Mouse (Mus musculus) c-Kit-positive CD71-positive TER-119-negative erythroid progenitor cells, embryonic 14.5 days (primary cell): ENCODE data around the gene Crebbp.
"Not testable (repeated sequence)": the region's sequence is repeated elsewhere in the genome, so short reads cannot be mapped to it uniquely, and the experiment has no call there.

Experiments used
- DNase-seq: peaks from one replicate; pipeline ENCODE4 v3.0.0-alpha.2; 2013; ENCODE audit warnings: low read depth

Crebbp gene

DNA sequence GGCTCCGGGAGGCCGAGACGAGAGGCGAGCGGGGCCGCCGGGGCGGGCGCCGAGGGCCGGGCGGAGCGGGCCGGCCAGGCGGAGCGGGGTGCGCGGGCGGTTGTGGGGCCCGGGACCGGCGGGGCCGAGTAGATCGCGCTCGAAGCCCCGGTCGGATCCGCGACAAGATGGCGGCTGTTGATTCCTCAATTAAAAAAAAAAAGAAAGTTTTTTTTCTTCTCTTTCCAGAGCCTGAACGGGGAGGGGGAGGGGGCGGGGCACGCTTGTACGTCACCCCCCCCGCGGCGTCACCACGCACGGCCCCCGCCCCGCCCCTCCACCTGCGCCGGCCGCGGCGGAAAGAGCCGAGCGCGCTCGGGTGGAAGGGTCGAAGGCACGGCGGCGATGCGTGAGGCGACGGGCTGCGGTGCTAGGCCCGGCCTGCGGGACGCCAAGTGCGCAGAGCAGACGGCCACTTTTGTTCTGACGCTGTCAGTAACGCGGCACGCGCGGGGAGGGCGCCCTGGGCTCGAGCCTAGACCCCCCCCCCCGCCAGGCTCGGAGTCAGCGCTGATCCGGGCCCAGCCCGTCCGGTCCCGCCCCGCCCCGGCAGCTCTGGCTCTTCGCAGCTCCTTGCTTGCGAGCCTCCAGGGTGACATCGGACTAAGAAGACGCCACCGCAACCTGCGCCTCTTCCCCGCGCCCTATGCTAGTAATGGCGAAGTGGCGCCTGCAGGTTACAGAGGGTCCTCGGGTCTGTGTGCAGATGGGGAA lies at the start of gene Crebbp:
Gene Crebbp (minus strand): TSS at position 199 of the 753 bp plus-strand sequence.
- peak; percentile 75 for DNase-seq

DNA sequence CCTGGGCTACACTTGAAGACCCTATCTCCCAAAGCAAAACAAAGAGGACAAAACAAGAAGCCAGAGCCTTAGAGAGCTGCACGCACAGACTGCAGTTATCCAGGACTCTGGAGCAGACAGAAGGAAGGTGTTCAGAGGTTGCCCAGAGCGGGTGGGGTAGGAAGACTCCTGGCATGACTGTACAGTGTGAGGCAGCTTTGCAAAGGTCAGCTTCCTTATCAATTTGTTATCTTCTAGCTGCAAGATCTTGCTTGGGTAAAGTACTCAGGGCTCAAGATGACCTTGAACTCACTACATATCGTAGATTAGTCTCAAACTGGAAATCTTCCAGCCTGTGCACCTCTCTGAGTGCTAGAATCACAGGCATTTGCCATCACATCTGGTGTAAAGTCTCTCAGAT lies 49.7 kb upstream of the Crebbp start:
- no peak for DNase-seq

DNA sequence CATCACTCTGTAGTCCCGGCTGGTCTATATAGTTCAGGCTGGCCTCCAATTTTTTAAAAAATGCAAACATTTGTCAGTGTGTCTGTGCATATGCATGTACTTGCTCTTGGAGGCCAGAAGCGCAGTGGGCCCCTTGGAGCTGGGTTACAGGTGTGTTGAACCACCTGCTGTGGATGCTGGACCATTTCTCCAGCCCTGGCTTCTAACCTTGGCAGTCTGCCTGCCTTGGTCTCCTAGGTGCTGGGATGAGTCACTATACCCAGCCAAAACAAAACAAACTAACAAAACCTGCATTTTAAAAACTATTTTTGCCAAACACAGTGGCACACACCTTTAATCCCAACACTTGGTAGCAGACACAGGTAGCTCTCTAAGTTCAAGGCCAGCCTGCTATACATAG lies 43.7 kb upstream of the Crebbp start:
- no peak for DNase-seq

DNA sequence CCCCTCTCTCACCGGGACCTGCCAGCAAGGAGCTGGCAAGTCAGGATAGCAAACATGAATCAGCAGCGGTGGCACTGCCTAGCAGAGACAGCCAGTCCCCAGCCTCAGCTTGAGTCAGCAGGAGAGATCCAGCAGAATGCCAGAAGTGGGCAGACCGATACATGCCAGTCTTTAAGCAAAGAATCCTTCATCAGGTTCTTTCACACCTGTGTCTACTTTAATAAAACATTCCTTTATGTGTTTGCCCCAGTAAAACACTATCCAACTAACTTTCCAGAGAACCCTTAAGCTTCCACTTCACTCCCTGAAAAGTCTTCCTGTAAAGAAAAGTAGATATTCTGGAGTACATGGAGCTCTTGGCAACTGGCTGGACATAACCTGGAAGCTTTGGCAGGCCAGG lies 35.0 kb upstream of the Crebbp start:
- DNase-seq = no peak

DNA sequence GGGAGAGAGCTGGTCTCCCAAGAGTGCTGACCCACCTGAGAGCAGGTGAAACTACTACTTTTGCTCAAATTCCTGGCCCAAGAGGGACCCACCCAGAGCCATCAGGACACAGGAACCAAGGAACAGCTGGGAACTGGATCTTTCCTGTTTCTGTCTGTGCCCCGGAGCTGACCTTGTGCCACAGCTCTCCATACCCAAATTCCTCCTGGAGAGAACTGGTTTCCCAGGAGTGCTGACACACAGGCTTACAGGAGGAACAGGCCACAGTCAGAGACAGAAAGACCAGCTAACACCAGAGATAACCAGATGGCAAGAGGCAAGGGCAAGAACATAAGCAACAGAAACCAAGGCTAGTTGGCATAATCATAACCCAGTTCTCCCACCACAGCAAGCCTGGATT lies 31.4 kb upstream of the Crebbp start:
- not testable (repeated sequence) for DNase-seq

DNA sequence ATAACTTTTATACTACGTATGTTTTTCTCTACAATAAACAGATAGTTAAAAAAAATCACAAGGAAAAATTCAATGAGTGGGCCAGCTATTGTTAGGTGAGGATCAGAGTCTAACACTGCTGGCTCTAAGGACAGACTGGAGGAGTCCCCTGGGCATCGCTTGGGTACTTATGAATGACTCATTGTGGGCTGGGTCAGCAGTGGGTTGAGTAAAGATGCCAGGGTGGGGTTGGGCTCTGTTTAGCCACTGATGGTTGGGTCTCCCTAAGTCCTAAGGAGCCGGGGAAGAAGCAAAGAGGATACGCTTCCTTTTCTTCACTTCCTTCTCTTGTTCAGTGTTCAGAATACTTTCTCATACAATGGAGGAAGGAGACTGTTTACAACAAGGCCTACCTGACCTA lies 22.3 kb upstream of the Crebbp start:
- no peak for DNase-seq

DNA sequence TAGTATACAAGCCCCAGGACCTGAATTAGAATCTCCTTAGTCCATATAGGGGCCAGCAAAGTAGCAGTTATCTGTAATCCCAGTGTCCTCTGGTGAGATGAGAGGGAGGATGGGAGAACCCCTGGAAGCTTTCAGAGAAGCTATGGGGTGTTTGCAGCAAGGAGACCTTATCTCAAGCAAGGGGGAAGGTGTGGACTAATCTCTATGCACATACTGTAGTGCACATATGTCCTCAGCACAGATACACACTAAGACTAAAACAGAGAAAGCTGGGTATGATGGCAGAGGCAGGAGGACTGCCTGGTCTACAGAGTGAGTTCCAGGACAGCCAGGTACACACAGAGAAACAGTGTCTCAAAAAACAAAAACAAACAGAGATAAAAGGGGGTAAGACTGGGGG lies 21.8 kb upstream of the Crebbp start:
- no peak for DNase-seq

DNA sequence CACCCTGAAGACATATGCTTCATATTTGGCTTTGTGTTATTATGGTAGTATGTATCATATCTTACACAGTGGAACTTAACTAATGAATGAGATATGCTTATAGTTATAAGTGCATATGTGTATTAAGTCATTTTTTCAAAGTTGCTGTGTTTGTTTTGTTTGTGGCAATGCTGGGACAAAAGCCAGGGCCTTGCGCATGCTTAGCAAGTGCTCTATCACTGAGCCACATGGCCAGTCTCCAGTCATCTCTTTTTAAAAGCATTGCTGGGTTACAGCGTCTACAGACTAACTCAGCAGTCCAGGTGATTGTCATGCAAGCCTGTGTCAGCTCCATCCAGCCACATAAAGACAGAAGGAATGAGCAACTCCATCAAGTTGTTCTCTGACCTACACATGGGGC lies 12.0 kb upstream of the Crebbp start:
- DNase-seq = no peak

DNA sequence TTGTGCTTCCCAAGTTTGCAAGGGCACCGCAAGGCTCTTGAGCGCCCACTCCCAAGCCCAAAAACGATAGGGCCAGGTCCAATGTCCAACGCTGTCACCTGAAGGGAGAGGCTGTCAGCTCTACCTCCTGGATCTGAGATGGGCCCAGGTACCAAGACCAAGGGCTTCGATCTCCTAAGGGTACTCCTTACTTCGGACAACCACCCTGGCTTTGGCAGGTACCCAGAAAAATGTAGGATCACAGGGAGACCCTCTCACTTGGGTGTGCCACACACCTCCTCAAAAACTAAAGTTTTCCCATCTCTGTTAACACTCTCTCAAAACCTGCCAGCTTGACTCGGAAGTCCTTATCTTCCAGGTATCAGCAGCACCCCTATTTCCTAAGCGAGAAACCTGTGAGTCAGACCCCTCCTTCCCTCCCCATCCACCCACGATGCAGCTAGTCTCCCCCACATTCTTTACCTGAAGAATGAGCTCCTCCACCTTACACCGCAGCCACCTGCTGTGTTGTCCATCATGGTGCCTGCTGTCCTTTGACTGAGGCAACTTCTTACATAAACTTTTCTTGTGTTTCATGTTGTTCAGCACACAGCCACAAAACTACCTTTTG lies 939 bp upstream of the Crebbp start:
- DNase-seq = no peak

DNA sequence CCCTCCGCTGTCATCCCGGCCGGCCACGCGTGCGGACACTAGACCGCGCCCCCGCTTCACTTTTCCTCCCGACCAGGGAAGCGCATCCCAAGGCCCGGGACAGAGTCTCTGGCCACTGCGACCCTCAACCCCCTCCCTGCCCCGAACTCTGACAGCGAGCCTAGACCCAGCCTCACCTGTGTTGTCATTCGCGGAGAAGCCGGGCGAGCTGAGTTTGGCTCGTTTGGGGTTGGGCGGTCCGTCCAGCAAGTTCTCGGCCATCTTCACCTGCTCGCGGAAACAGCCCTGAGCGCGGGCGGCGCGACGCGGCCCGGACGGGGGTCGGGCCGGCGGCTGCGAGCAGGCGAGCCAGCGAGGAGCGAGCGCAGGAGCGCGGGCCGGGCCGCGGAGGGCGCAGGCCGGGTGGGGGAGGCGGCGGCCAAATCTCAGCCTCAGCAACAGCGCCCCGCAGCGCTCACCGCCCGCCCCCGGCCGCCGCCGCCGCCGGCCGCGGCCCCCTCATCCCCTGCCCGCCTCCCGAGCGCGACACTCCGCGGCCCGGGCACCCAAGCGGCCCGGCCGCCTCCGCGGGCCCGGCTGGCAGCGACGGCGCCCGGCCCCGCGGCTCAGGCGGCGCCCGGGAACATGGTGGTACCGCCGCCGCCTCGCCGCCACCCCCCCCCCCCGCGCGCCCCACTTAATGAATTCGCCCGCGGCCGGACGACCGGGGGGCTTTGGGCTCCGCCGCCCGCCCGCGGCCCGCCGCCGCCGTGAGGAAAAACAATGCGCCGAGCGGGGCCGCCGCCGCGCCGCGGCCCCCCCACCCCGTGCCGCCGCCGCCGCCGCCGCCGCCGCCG lies 616 bp downstream of the Crebbp start:
- no peak for DNase-seq

DNA sequence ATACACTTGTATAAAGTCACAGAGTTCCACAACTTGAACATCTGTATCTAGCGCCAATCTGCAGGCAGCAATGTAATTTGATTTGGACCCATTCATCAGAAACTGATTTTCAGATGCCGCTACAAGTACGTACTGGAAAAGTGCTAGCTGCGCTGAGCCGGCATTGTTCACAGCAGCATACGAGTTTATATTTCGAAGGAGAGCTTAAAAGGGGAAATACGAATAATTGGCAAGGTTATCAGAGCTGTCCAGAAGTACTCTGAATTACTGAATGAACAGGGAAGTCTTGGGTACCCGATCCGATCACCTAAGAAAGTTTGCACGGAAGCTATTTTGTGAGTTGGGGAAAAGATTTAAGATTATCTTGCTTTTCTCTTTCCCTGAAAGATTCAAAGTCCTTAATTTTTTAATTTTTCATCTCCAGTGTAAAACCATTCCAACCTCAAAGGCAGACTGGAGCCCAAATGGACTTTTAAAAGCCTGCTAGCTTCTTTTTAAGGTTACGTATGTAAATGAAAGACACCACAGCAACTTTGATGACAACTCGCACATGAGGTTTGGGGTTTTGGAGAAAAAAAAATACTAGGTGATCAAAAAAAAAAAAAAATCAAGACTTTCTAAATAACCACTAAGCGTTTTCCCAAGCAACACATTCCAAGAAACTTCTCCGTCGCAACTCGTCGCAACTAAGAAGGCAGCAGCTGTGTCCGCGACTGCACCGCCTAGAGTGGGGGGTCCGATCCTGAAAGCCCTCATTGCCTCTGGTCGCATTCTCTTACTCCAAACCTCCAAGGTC lies 1.4 kb downstream of the Crebbp start:
- no peak for DNase-seq

DNA sequence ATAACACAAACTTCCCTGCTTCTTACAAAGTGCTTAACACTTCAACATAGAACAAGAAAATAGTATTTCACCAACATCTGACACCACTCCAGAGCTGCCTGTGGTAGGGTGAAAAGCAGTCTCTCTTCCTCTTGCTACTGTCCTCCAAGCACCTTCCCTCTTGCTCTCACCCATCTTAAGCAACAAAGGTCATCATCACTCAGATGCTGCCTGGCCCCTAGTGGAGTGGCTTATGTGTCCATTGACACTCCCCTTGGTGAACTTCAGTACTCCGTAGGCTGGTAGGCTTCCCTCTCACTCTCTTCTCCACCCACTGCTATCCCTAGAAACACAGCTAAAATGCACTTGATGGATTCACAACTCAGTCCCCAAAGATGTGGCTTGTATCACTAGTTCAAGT lies 3.5 kb downstream of the Crebbp start:
- DNase-seq = no peak

DNA sequence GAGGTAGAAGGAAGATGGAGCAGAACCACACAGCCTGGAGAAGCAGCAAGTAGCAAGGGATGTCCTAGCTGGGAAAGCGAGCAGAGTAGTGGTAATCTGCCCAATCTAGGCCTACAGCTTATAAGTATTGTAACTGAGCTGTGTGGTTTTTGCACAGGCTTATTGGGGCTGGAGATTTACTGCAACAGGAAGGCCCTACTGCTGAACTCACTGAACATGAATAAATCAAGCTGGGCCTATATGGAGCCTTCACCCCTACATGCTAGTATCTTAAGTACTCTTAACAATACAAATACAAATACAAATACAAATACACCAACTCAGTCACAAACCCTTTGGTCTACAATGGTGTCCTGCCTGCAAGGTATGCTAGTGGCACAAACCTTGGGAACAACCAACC lies 10.2 kb downstream of the Crebbp start:
- no peak for DNase-seq

DNA sequence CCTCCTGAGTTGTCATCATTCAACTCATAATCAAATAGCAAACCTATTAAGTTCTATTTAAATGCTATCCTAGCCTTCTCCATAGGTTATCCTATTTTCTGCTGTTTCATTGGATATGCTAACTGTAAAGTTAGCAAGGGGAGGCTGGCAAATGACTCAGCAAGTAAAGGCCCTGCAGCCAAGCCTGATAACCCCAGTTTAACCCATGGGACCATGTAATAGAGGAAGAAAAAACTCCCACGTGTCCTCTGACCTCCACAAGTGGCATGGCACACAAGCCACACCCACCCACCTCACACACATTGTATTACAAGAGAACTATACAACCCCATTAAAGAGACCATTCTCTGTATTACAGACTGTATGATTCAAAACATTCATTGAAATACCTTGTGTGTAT lies 13.8 kb downstream of the Crebbp start:
- peak; percentile 44 for DNase-seq

DNA sequence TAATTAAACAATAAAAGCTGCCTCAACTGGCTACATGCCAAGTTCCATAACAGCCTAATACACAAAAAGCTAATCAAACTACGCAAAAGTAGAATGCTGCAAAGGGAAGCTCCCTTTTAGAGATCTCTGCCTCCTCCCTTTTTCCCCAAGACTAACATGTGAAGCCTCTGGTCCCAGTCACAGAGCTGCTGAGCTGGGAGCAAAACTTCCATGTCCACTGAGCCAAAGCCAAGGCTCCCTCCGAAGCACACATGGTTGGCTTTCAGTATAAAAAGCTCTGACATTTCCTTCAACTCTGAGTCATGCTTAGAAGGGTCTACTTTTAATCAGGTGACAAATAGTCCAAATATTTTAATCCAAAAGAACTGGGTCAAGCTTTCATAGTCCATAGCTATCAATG lies 14.2 kb downstream of the Crebbp start:
- DNase-seq = no peak

DNA sequence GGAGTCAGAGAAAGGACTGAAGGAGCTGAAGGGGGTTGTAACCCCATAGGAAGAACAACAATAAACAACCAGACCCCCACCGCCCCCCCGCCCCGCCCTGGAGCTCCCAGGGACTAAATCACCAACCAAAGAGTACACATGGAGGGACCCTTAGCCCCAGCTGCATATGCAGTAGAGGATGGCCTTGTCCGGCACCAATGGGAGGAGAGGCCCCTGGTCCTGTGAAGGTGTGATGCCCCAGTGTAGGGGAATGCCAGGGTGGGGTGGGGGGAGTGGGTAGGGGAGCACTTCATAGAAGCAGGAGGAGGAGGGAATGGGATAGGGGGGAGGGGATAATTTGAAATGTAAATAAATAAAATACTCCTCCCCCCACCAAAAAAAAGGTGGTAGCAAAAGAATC lies 15.8 kb downstream of the Crebbp start:
- no peak for DNase-seq

DNA sequence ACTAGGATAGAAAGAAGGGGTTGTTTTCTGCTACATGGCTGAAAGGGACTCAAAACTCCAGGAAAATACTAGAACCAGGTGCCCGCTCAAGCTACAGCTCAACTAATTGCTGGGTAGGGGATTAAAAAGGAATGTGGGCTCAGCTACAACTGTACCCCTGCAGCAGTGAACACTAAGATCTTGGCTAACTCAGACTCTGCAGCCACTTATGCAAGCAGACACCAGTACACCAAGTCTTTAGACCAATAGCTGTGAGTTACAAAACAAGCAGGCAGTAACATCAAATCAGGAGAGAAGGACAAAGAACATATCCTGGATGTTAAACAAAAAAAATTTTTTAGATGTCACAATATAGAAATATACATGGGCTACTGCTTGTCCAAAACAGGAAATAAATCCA lies 23.6 kb downstream of the Crebbp start:
- DNase-seq = no peak

DNA sequence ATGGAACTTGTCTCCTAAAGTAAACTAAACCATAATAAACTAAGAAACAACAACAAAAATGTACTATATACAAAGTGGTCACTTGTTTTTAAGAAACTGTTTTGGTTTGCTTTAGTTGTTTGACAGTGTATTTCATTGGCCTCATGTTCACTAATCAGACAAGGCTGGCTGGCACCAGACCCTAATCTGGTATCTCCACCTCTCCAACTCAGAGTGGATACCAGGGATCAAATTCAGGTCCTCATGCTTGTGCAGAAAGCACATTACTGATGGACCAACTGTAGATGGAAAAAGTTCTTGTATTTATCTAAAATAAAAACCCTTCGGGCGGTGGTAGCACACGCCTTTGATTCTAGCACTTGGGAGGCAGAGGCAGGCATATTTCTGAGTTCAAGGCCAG lies 38.7 kb downstream of the Crebbp start:
- peak; percentile 32 for DNase-seq

DNA sequence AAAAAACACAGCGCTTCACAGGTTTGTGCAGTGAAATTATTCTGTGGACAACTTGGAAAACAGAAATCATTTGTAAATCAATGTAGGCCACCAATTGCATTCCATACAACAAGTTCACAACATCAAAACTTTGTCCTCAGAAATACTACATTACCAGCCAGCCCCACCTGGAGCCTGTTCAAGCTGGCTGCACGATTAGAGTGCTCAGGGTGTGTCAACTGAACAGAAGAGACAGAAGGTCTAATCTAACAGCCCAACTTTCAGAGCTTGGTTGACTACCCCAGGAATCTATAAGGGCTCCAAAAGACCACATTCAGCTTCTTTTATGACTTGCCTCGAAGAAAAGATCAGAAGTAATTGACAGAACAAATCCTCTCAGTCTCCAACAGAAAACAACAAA lies 44.3 kb downstream of the Crebbp start:
- DNase-seq = peak; percentile 76

DNA sequence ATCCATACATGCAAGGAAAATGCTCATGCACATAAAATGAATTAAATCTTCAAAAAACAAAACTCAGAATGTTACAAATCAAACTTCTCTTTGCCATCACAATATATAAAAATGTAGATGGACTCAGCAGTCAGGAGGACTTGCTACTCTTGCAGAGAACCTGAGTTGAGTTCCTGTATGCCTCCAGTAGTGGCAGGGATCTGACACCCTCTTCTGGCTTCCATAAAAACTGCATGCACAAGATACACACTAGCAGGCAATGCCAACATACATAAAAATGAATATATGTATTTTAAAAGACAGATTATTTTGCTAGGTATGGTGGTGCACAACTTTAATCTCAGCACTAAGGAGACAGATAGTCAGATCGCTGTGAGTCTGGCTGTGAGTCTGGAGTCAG lies 45.3 kb downstream of the Crebbp start:
- DNase-seq = no peak

DNA sequence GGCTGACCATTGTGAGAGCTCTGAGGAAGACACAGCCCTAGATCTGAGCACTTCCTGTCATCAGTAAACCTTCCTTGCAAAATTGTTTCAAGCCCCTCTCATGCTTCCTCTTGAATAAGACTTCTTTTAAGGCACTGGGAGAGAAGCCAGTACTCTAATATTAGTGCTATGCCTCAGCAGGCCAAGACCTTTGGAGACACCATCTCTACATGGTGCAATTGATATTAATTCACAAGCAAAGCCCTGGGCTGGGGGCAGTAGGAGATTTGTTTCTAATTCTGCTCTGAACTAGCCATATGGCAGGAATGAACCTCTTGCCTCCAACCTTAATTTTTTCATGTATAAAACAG lies 52.9 kb downstream of the Crebbp start:
- DNase-seq = no peak

DNA sequence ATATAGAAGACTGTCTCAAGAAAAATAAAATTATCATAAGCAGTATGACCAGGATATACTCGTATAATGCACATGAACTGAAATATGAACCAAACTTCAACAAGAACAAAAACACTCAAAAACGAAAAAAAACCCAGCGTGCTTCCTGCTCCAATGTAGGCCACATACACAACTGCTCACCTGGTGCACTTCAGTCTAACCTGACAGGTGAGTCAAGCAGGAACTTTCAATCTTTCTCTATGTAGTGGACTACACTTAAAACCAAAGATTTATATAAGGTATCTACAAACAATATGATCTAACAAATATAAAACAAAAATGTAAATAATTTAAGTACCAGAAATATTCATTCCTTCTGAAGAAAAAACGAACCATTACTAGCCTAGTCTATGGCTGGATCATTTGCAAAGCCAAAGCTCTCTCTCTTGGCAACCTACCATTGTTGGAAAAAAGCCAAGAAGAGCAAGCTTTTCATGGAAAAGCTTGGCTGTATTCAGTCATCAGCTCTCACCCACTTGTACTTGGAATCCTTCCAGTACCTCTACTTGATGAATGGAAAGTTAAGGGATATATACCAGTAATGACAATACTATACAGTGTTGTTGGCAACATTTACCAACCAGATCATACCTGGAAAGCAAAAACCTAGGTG lies 53.4 kb downstream of the Crebbp start:
- no peak for DNase-seq
